Mouse (Mus musculus): ENCODE measurements around the gene Gm21985.

DNA sequence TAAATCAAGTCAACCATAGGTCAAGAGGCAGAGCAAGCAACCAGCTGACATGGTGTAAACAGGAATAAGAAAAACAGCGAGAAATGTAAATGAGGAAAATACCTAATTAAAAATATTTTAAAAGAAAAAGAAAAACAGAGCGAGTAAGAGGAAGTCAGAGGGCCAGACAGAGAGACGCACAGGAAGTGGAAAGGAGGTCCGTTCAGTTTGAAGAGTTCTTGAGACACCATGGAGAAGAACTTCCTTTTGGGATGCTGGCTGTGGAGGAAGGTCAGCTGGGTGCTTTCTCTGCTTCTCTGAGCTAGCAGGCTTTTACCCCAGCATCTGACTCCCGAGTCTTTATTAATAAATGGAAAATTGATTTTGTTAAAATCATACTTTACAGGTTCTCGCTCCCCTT lies 48.5 kb upstream of the Gm21985 start:
- TF ChIP-seq POLR2A (IDR thresholded peaks at IDR 0.05; ENCODE audit: insufficient read depth, low read length) (no peak), CTCF (IDR thresholded peaks at IDR 0.05; ENCODE audit: low read depth, low read length) (no peak)
